In the genomic region with DNA sequence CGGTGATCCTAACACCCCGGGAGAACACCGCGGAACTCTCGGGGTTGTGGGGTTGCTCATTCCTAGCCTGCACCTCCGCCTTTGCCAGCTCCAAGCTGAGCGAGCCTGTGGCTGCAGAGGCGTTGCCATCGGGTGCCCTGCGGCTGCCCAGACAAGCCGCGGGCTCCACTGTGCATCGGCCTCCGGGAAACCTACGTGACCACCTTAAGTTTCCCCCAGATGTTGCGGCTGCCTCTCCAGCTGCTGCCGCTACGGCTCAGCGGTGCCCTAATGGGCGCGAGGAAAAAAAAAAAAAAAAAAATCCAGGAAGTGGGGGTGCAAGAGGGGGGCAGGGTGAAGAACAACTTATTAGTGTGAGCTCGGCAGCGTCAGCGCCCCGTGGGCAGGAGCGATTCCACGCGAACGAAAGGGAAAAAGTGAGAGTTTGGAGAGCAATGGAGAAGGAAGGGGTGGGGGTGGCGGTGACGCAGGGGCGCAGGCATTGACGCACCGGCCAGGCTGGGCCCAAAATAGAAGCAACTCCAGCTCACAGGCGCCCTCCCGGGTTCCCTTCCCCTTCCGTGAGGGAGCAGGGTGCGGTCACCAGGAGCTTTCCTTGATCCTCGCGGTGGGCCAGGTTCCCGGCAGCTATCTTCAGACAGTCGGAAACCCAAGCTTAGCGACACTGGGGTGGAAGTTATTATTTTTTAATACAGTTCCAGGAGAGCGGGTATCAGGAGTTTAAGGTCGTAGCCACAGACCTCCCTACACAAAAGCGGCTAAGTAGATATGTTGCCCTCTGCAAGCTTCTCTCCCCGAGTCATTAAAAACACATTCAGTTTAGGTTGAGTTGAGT, we compare ENCODE assay signal across 8 mouse cellular contexts. TPM values are rescaled to one million over a fixed set of nuclear protein-coding genes. Genes with fewer than 3 reads are reported as not detected.
DNase-seq lines count a peak whose midpoint lies in the region; ATAC-seq lines count a peak whose summit lies in the region.

No protein-coding gene starts in this region.

- H3K4me1 ChIP-seq in limb, embryonic 10.5 days: peaks cover 54% of the 10 kb centered on the region
- peaks cover 13% of the 10 kb centered on the region for H3K4me1 ChIP-seq in midbrain, embryonic 11.5 days (ENCODE audit: control insufficient read depth, insufficient read depth, low read length)

- H3K4me3 ChIP-seq in limb, embryonic 10.5 days: peak overlapping the region; percentile 93
- peak overlapping the region; percentile 72 for H3K4me3 ChIP-seq in midbrain, embryonic 11.5 days (ENCODE audit: low read depth, low read length)

- peak overlapping the region; percentile 57 for H3K9ac ChIP-seq in midbrain, embryonic 11.5 days (ENCODE audit: low read length)

- peak overlapping the region; percentile 89 for H3K27ac ChIP-seq in limb, embryonic 10.5 days
- no peak overlapping the region; the same call in 1 of the 2 replicates for H3K27ac ChIP-seq in midbrain, embryonic 11.5 days (ENCODE audit: low read depth, low read length)

- peak; percentile 26 for ATAC-seq in inflammation-experienced regulatory T-cells, adult 6 months
- peak; percentile 33 for ATAC-seq in midbrain, embryonic 11.5 days (ENCODE audit: low FRiP score)

- peak; percentile 45 to 59 for DNase-seq in spleen, postnatal 10 days (ENCODE audit: low spot score in 2 of 2)
- DNase-seq in spleen, adult 12 weeks (ENCODE audit: low spot score): no peak
- DNase-seq in embryo, embryonic 10 days (ENCODE audit: low spot score): peak; percentile 80
- peak; percentile 83 for DNase-seq in gastrocnemius, postnatal 25 days
- DNase-seq in limb, embryonic 10.5 days (ENCODE audit: low spot score): peak; percentile 83
- peak; percentile 95 for DNase-seq in midbrain, embryonic 11.5 days (ENCODE audit: low spot score, missing footprints)
- DNase-seq in skeletal muscle tissue, adult 2 months (ENCODE audit: low read depth, low spot score): peak; percentile 90

- under 1% methylated on average over 45 of the region's 47 CpGs for WGBS in limb, embryonic 10.5 days
- under 1% methylated on average over 47 of the region's 47 CpGs for WGBS in midbrain, embryonic 11.5 days

- peaks cover 22% of the 10 kb centered on the region for H3K27me3 ChIP-seq in limb, embryonic 10.5 days (ENCODE audit: low read depth, poor library complexity, severe bottlenecking)
- H3K27me3 ChIP-seq in midbrain, embryonic 11.5 days (ENCODE audit: control insufficient read depth, insufficient read depth, low read length): peaks cover 27% of the 10 kb centered on the region

- no peaks in the 10 kb centered on the region for H3K9me3 ChIP-seq in limb, embryonic 10.5 days (replicated peaks)
- H3K9me3 ChIP-seq in midbrain, embryonic 11.5 days (ENCODE audit: control insufficient read depth, low read length): no peaks in the 10 kb centered on the region

- H3K36me3 ChIP-seq in limb, embryonic 10.5 days: peaks cover 10% of the 10 kb centered on the region
- no peaks in the 10 kb centered on the region for H3K36me3 ChIP-seq in midbrain, embryonic 11.5 days (ENCODE audit: control insufficient read depth, insufficient read depth, low read length)

- peak overlapping the region; percentile 95 for H3K4me2 ChIP-seq in midbrain, embryonic 11.5 days

RNA-seq across cellular contexts. Expression of gene Nr4a2, which starts 7.2 kb away (rescaled TPM):
- 1 to 10 TPM; 1.1 to 1.6 TPM for total RNA-seq in gastrocnemius, postnatal 25 days (2021)
- 10 to 100 TPM in 1 of 3 experiments, 1 to 10 TPM in 2; 2.2 to 14.5 (median 3.7) TPM for polyA plus RNA-seq in inflammation-experienced regulatory T-cells, adult 6 months (2017; shearing (Covaris generic))
- 5.8 and 8.7 TPM in 2 replicates for polyA plus RNA-seq in limb, embryonic 10.5 days (2016; fragmentation: Nextera tagmentation; extraction: Ambion mirVana)
- polyA plus RNA-seq in midbrain, embryonic 11.5 days (2014; fragmentation: Nextera tagmentation; extraction: Ambion mirVana): 16.9 and 17.4 TPM in 2 replicates
